Mouse (Mus musculus) sigmoid colon, adult 10 weeks (tissue): ENCODE measurements around the gene Gm7168. TPM values are rescaled to one million over a fixed set of nuclear protein-coding genes. Genes with fewer than 3 reads are reported as not detected.

Source experiments
- polyA plus RNA-seq: library from polyadenylated mRNA; stranded (reverse); fragments of 350-450 nt; fragmentation: Illumina TruSeq; extraction: RNeasy Lipid Tissue Mini Kit (QIAGEN cat#74804); gene quantifications from one replicate; pipeline ENCODE4 v1.2.3, GENCODE M21; 2014; ENCODE audit warnings: low read depth, low replicate concordance

Gene Gm7168
- not detected for polyA plus RNA-seq

DNA sequence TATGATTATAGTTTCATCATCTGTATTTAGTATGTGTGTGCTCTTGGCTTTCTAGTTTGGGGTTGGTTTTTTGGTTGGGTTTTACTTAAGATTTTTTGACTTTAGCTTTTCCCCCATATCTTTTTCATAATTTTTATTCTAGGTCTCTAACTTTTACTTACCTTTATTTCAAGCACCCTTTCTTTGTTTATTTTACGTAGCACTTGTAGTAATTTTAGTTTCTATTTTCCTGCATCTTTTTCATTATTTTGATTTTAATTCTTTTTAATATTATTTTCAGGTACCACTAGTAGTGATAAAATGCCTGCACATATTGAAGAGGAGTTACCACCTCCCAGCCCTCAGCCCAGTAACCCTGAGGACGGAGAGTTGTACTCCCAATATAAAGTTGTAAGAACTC is at the start of gene Gm7168:
Gm7168 (plus strand) TSS at position 301 of the 400 bp plus-strand sequence.

Other genes starting within 250 kb of the Gm7168 start
- 310 TPM for gene Afdn, start 187.8 kb upstream of the Gm7168 start, polyA plus RNA-seq
- gene Tcte2, start 186.5 kb upstream of the Gm7168 start, polyA plus RNA-seq = 2.5 TPM
- not detected for gene Gm7356, start 55.3 kb downstream of the Gm7168 start, polyA plus RNA-seq
- not detected for gene Gm7358, start 111.2 kb downstream of the Gm7168 start, polyA plus RNA-seq